Mouse (Mus musculus) thymus, postnatal 4 days (tissue): ENCODE data around the gene Dlx6.

Source experiments
- DNase-seq: peaks from one replicate; pipeline ENCODE4 v3.0.0; 2021

Dlx6 gene

DNA sequence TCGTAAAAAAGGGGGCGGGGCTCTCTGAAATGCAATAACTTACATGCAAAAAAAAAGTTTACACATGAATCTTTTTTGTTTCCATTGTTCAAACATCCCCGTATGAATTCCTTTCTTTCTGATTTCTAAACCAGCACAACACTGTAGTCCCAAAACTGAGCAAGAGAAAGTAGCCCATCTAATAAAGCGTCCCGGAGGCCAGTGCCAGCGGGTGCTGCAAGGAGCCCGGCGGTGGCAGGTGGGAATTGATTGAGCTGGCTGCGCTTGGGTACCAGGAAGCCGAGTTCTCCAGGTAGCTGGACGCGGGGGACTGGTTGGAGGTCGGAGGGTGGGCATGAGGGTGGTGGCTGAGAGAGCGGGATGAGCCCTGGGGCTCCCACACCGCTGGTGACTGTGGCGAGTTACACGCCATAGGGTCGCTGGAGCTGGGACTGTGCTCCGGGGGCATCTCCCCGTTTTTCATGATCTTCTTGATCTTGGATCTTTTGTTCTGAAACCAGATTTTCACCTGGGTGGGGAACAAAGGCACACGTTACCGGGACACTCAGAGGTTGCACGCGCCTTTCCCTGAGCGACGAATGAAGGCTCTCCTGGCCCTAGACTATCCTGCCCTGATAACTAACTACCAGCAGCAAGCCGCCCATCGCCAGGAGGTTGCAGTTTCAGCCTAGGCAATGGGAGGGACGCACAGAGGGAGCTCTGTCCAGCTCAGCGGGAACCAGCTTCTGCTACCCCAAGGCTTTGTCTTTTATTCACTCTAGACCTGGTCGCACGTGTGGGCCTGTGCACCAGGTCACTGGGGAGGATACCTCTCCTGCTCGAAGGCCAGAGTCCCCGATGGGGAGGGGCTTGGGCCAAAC lies 15.1 kb downstream of the Dlx6 start:
- no peak for DNase-seq

DNA sequence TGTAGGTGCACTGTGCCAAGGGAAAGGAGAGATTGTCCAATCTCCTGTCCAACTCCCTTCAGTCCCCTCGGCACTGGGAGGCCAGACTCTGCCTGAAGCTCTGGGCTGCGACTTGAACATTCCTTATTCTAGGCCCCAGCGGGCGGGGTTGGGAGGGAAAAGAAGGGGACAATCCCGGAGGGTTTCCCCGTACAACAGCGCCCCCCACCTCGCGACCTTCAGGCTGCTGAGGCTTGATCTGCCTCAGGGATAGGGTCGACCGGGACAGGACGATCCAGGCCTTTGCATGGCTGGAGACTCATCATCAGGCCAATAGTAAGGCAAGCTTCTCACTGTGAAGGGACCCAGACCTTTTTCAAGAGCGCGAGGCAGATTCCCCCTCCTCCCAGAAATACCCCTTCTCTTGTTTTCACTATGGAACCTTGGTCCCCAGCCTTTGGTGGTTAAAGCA lies 15.7 kb downstream of the Dlx6 start:
- no peak for DNase-seq

DNA sequence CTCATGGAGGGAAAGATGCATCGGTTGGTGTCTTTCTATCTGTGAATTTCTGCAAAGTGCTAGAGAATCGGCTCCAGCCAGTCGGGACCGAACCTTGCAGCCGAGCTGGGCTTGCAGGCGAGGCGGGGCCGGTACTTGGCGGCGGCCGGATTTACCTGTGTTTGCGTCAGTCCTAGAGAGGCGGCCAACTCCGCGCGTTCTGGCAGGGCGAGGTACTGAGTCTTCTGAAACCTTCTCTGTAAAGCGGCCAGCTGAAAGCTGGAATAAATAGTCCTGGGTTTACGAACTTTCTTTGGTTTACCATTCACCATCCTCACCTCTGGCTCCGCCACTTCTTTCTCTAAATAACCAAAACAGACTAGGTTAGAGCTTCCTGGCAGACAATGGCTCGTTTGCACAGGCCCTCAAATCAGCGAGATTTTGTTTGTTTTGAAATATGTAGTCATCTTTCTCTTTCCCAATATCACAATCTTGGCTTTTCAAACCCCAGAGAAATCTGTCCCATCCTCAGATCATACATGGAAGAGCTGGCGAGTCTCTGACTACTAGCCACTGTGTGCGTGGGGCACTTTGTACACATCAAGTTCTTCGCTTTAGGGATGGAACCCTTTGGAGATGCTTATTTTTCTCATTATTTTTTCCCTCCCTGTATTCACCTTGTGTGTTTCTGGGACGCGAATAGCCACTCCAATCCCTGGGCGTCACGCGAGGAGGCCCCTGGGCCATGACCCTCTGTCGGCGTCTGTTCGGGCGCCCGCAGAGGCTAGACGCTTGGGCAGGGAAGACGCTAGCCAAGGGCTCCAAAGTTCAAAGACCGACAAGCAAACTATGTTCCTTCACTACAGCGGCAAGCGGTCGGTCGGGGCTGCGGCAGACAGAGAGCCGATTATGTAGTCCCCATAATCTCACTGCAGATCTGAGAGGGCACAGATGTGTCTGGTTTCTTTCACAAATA lies 16.5 kb downstream of the Dlx6 start:
- DNase-seq = no peak

DNA sequence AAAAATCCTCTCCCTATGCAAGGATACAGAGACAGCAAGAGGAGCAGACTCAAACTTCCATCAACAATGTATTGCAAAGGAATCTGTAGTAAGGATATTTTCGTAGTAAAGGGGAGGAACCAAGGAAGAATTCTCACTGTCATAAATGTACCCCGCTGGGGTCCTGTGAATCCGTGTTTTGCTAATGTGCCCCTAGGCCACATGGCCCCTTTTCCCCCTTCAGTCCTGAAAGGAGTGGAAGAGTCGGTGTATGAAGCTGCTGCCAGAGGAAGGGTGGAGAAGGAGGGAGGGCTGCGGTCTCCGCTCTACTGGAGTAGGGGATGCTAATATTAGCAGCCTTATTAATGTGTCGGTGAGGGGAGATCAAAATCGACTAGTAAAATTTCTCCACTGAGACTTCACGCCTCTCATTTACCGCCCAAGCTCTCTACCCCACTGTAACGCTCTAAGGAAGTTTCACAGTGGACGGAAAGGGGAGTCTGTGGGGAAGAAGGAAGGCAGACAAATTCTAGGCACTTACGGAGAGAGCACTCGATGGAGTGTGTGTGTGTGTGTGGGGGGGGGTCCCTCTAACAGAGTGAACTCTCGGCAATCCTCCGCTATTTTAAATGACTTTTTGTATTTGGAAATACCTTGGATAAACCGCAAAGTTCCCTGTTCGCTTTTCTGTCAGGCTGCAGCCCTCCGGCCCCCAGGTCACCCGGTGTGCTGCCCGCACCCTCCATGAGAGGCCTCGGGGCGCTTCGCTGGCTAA lies 17.4 kb downstream of the Dlx6 start:
- DNase-seq = no peak

DNA sequence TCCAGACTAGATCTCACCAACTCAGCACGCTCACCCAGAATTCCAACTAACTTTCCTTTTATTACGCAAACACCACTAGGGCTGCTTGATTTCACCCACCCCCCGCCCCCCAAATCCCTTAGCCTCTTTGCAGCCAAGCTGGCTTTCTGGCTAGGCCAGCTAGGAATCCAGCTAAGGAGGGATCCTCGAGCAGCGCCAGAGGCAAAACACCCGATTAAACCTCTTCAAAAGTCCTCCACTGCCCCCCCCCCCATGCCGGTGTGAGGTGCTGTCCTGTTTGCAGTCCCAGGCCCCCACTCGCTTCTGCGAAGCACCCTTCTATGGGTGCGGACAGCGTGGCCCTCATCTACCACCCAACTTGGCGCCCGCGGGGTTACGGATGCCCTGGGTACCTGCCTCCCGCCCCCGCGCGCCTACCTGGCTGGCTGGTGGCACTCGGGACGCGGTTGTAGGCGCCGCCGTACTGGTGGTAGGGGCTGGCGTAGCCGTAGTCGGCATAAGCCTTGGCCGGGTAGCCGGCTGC lies 18.0 kb downstream of the Dlx6 start:
- no peak for DNase-seq

DNA sequence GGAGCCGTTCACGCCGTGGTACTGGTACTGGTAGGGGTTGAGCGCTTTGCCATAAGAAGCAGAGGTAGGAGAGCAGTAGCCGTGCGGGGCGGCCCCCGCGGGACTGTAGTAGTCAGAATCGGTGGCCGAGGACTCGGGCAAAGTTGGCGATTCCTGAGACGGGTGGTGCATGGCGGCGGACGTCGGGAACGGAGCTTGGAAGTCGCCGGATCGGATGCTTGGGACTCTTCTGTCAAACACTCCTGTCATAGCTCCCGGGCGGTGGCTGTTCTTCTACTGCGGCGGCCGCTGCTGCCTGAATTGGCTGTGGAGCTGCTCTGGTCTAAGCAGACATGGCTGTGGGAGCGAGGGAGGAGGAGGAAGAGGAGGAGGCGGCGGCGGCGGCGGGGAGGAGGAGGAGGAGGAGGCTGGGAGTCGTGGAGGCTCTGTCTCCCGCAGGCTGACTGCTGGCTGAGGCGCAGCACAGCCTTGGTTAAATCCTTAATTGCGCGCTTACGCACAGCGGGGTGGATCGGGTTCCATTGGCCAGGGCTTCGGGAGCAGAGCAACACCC lies 18.6 kb downstream of the Dlx6 start, which contains the start of gene Dlx5:
Dlx5 (minus strand) TSS at position 448 of the 553 bp plus-strand sequence.
- no peak for DNase-seq

DNA sequence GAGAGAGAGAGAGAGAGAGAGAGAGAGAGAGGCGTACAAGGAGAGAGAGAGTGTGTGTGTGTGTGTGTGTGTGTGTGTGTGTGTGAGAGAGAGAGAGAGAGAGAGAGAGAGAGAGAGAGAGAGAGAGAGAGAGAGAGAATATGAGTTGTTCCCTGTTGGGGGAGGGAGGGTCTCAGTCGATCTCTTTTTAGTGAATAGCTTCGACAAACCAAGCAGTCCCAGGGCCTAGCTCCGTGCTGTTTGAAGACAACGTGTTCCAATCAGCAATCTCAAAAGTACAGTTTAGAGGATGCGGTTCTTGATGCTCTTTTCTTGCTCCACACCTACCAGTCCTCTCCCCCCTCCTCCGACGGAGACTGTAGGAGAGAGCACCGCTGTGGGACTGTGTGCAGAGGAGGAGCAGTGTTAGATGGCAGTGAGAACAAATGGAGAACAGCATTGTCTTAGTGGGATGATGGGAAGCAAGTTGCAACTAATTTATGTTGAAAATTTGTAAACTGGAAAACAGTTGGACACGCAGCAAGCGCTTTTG lies 19.2 kb downstream of the Dlx6 start:
- no peak for DNase-seq

DNA sequence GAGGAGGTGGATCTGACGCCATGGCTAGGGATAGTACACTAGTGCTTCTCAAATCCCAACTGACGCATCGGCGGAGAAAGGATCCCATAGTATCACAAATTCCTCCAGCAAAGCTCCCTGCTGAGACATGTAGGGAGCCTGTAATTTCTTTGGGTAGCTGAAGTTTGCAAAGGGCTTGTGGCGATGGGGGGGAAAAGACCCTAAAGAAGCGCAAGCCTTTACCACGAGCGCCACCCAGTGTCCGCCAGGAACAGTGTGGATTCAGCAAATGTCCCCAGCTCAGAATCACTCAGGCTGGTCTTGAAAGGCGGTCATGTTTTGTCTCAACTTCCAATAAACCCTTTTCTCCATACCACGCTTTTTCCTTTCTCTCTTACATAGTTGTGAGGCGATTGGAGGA lies 21.8 kb downstream of the Dlx6 start:
- DNase-seq = peak; percentile 75

DNA sequence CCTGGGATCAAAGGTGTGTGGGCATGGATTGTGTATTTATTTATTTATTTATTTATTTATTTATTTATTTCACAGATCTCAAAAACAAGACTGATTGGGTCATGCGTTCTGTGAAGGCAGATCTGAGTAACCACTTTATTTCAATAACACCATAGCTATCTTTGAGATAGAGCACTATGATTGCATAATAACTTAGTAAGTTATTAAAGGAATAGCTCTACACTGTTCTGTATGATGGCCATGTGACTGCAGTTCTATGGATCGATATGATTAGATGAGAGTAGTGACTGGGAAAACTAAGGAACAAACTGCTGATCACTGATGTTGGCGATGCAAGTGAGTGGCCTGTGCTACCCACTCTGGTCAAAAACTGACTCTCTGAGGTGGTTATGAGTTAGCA lies 23.1 kb downstream of the Dlx6 start:
- no peak for DNase-seq

DNA sequence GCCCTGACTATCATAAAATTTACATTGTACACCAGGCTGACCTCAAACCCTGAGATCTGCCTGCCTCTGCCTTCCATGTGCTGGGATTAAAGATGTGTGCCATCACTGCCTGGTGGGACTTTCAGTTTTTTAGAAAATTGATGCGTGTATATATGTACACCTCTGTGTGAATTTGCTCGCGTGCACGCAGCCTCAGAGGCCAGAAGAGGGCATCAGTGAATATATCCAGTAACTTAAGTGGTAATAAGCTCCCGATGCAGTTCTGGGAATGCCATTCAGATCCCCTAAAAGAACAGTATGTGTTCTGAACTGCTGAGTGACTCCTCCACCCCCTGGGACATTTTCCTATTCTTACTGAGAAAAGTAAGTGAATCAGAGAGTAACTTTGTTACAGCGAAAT lies 26.9 kb downstream of the Dlx6 start:
- DNase-seq = no peak

DNA sequence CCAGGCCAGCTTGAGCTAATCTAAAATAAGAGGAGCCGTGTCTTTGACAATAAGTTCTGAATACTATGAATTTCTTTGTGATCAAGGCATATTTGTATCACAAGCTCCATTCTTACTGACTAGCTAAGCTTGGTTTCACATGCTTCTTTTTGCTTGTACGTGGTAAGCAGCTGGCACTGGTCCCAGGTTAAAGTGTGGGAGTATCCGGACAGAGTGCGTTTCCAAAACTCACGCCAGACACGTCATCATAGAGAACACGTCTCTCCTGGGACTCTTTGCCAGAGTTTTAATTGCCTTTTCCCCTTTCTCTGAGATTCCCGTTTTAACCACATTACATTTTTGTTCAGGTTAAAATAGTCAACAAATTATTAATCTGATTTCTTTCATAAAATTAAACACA lies 46.5 kb downstream of the Dlx6 start:
- no peak for DNase-seq

DNA sequence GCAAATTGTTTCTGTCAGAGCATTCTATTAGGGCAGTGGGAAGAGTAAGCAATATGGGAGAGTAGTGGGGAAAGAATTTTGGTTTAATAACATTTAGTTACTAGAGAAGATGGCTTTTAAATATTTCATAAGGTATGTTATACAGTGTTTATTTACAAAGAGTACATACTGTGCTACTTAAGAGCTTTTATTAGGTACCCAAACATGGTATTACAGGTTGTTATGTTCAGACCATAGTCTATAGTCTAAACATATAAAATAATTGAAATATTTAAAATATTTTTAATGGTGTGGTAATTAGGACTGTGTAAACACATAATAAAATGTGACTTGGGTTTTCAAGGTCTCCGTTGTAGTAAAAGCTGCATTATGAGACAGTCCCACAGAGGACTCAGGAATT lies 51.2 kb downstream of the Dlx6 start:
- no peak for DNase-seq

DNA sequence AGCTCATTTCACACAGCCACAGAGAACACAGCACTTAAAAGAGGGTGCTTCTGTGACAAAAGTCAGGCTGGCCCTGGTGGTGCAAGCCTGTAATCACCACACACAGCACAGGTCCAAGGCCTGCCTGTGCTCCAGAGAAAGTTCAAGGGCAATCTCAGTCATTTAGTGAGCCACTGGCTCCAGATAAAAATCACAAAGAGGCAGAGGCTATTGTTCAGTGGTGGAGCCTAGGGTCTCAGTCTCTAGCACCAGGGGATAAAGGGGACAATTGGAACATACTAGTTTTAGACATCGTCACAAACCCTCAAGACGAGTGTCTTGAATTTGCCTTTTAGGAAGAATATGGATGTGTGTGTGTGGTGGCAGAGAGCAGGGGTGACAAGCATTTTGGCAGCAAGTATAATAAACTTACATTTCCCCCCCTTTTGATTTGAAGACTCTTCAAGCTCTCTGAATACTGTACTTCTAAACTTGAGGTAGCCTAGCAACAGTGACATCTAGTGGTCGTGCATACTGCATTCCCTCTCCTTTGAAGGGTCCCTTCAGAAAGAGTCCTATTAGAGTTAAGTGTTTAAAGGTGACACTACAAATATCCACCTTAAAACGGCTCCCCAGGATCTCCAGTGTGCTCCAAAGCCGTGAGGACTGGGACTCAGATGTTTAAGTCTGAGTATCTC lies 51.9 kb downstream of the Dlx6 start:
- DNase-seq = peak; percentile 38

DNA sequence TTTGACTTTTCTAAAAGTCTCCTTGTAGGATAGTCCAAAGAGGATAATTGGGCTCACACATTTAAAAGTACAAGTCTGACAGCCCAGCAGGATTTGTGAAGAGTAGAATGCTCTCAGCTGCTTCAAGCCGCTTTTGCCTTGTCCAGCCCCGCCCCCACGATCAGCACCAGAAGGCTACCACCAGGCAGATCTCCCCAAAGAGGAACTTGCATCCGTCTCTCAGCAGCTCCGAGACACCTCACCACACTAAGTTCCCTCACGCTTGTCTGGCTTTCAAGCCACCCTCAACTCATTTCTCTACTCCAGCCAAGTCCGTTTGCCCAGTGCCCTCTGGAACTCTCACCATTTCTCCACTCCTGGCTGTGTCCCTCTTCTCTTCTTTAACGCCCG lies 52.4 kb downstream of the Dlx6 start:
- DNase-seq = no peak

DNA sequence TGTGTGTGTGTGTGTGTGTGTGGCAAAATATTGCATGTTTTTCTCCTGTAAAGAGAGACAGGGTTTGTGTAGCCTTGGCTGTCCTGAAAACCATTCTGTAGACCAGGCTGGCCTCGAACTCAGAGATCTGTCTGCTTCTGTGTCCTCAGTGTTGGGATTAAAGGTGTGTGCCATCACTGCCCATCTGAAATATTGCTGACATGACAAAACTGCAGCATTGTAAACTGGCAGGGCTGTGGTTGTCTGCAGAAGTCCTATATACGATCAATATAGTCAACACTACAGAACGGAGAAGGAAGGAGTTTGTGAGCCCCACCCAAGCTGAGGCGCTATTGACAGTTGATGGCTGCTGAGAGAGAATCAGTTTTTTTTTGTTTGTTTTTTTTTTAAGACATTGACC lies 54.2 kb downstream of the Dlx6 start:
- DNase-seq = no peak
